In the genomic region with DNA sequence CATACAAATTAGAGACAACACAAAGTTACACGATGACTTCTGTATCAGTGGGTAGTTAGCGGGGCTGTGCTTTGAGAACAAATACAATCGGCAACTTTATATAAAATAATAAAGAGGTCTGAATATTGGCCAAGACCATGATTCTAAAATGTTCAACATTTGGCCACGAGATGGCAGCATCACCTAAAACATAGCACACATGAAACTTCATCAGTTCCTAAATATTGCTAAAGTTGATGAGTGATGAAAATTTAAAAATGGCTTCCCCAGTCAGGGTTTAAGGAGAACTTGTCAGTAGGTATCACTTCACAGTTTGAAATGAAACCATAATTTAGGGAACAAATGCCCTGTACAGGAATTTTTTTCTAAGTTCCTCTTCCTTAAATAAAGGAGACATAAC, we compare ENCODE assay signal across 9 mouse cellular contexts.
A peak's percentile ranks its signal among the peaks of the same experiment; 100 is the strongest.
DNase-seq lines count a peak whose midpoint lies in the region; ATAC-seq and TF ChIP-seq lines count a peak whose summit lies in the region.
"Had no signal": no experiment of that assay in that cellular context is flagged by ENCODE, and none has a peak within 500 bp of the region (broad histone marks: within the 10 kb centered on the region; RNA-seq: fewer than 3 reads in every experiment).

No protein-coding gene starts in this region.

- no peak overlapping the region for H3K4me3 ChIP-seq in liver, adult 2 months (ENCODE audit: insufficient read depth, low read depth, low read length)
- no peak overlapping the region for H3K4me3 ChIP-seq in liver, embryonic 12.5 days
- H3K4me3 ChIP-seq in midbrain, embryonic 16.5 days (ENCODE audit: low read depth, low read length): no peak overlapping the region
- H3K4me3 ChIP-seq: embryonic facial prominence, embryonic 15.5 days had no signal

- H3K9me3 ChIP-seq in liver, embryonic 12.5 days (replicated peaks): no peaks in the 10 kb centered on the region
- H3K9me3 ChIP-seq in midbrain, embryonic 16.5 days (replicated peaks; ENCODE audit: control insufficient read depth, low read length, poor library complexity, severe bottlenecking): no peaks in the 10 kb centered on the region
- H3K9me3 ChIP-seq: embryonic facial prominence, embryonic 15.5 days had no signal

- H3K79me2 ChIP-seq in liver, adult 2 months (ENCODE audit: control insufficient read depth, insufficient read depth, low read length): no peaks in the 10 kb centered on the region

- no peaks in the 10 kb centered on the region for H3K4me1 ChIP-seq in liver, adult 2 months (ENCODE audit: control insufficient read depth, insufficient read depth, low read length)
- H3K4me1 ChIP-seq in liver, embryonic 12.5 days: no peaks in the 10 kb centered on the region
- H3K4me1 ChIP-seq in midbrain, embryonic 16.5 days (ENCODE audit: control insufficient read depth, insufficient read depth, low read length): no peaks in the 10 kb centered on the region
- H3K4me1 ChIP-seq: embryonic facial prominence, embryonic 15.5 days had no signal

- no peaks in the 10 kb centered on the region for H3K27me3 ChIP-seq in liver, adult 2 months (ENCODE audit: control insufficient read depth, insufficient read depth, low read length)
- no peaks in the 10 kb centered on the region for H3K27me3 ChIP-seq in liver, embryonic 12.5 days (replicated peaks)
- no peaks in the 10 kb centered on the region for H3K27me3 ChIP-seq in midbrain, embryonic 16.5 days (ENCODE audit: control insufficient read depth, insufficient read depth, low read depth, low read length)
- H3K27me3 ChIP-seq: embryonic facial prominence, embryonic 15.5 days had no signal

- TF ChIP-seq CTCF in liver, adult 2 months (IDR thresholded peaks at IDR 0.05; ENCODE audit: low read depth, low read length): no peak

- H3K27ac ChIP-seq in liver, adult 2 months (replicated peaks; ENCODE audit: insufficient read depth, low read depth, low read length): no peak overlapping the region
- no peak overlapping the region for H3K27ac ChIP-seq in liver, embryonic 12.5 days
- H3K27ac ChIP-seq in midbrain, embryonic 16.5 days (ENCODE audit: low read length): no peak overlapping the region
- H3K27ac ChIP-seq: embryonic facial prominence, embryonic 15.5 days had no signal

- H3K9ac ChIP-seq in liver, adult 2 months (ENCODE audit: low read depth, low read length): no peak overlapping the region
- H3K9ac ChIP-seq in liver, embryonic 12.5 days: no peak overlapping the region
- no peak overlapping the region for H3K9ac ChIP-seq in midbrain, embryonic 16.5 days (ENCODE audit: low read depth, low read length)
- H3K9ac ChIP-seq: embryonic facial prominence, embryonic 15.5 days had no signal

- peak; percentile 46 for DNase-seq in liver, adult 2 months (ENCODE audit: extremely low read depth, low read depth, low spot score)
- peak; percentile 82 for DNase-seq in embryo, embryonic 10.5 days (ENCODE audit: low spot score)
- peak; percentile 71 for DNase-seq in heart, postnatal 4 days
- peak; percentile 31 to 60 for DNase-seq in left cerebral cortex, postnatal 10 days (ENCODE audit: extremely low spot score in 1 of 2, low spot score in 2 of 2)

- H3K4me2 ChIP-seq in liver, embryonic 12.5 days: no peak overlapping the region
- no peak overlapping the region for H3K4me2 ChIP-seq in midbrain, embryonic 16.5 days (ENCODE audit: low read length)
- H3K4me2 ChIP-seq: embryonic facial prominence, embryonic 15.5 days had no signal

- intact Hi-C loops in left cerebral cortex, postnatal 10 days (cut with DNase I): no loop called here

- no peaks in the 10 kb centered on the region for H3K36me3 ChIP-seq in liver, adult 2 months (ENCODE audit: control insufficient read depth, insufficient read depth, low read length)
- H3K36me3 ChIP-seq in liver, embryonic 12.5 days: no peaks in the 10 kb centered on the region
- no peaks in the 10 kb centered on the region for H3K36me3 ChIP-seq in midbrain, embryonic 16.5 days (ENCODE audit: control insufficient read depth, insufficient read depth, low read length)
- H3K36me3 ChIP-seq: embryonic facial prominence, embryonic 15.5 days had no signal

- TF ChIP-seq POLR2A in liver, adult 2 months (IDR thresholded peaks at IDR 0.05; ENCODE audit: extremely low read depth, insufficient read depth, low read length): no peak

- WGBS in liver, adult 2 months: 16% methylated on average over 4 of the region's 4 CpGs
- WGBS in liver, embryonic 12.5 days (ENCODE audit: insufficient replicate concordance): 21% methylated on average over 4 of the region's 4 CpGs
- 23% methylated on average over 4 of the region's 4 CpGs for WGBS in midbrain, embryonic 16.5 days

- no peak for ATAC-seq in liver, embryonic 12.5 days
- ATAC-seq in activated CD4-positive, CD25-positive, alpha-beta regulatory T cell, adult 4 months: peak; percentile 52
- ATAC-seq in midbrain, embryonic 16.5 days: peak; percentile 62; the same call in 1 of the 2 replicates
- no peak for ATAC-seq in erythroblast, adult 5-6 weeks (replicated peaks; ENCODE audit: low FRiP score, poor library complexity, severe bottlenecking)

Comparison
In these comparisons a context has a peak if more than half of its experiments do, and no peak if none do; other contexts are left out.
1. ATAC-seq: peak in activated CD4-positive, CD25-positive, alpha-beta regulatory T cell, adult 4 months (single experiment) and midbrain, embryonic 16.5 days (single experiment); none in liver, embryonic 12.5 days (single experiment) and erythroblast, adult 5-6 weeks (single experiment).
2. Peak in every context shown above with its lines, with median percentiles within 50 percentile points of each other: DNase-seq.